Mouse (Mus musculus) heart, embryonic 12.5 days (tissue): ENCODE measurements around the gene 3110009E18Rik. TPM values are rescaled to one million over a fixed set of nuclear protein-coding genes. Genes with fewer than 3 reads are reported as not detected.
A peak's percentile ranks its signal among the peaks of the same experiment; 100 is the strongest.

Source experiments
- ATAC-seq: fragments of 200-750 bp; cut with Nextera tagmentation; 2 replicates; pipeline ENCODE4 v1.8.0; 2017; ENCODE audit warnings: moderate TSS enrichment, moderate library complexity; ENCODE audit not compliant: insufficient number of reproducible peaks, low FRiP score
- H3K27ac ChIP-seq: fragments of 300-500 bp; sonication (generic); 2 replicates; pipeline ENCODE4 v1.5.1; 2016; ENCODE audit warnings: mild to moderate bottlenecking, moderate library complexity; ENCODE audit not compliant: poor library complexity, severe bottlenecking
- H3K27me3 ChIP-seq: fragments of 300-500 bp; sonication (generic); replicated peaks from 2 replicates; pipeline ENCODE4 v1.6.1; 2016; ENCODE audit warnings: mild to moderate bottlenecking, moderate library complexity
- H3K36me3 ChIP-seq: fragments of 300-500 bp; sonication (generic); 2 replicates; pipeline ENCODE4 v1.6.1; 2016; ENCODE audit warnings: mild to moderate bottlenecking, moderate library complexity
- H3K4me1 ChIP-seq: fragments of 300-500 bp; sonication (generic); replicated peaks from 2 replicates; pipeline ENCODE4 v1.6.1; 2016; ENCODE audit warnings: mild to moderate bottlenecking
- H3K4me2 ChIP-seq: fragments of 300-500 bp; sonication (generic); 2 replicates; pipeline ENCODE4 v1.6.1; 2016; ENCODE audit warnings: mild to moderate bottlenecking, moderate library complexity
- H3K4me3 ChIP-seq: fragments of 300-500 bp; sonication (generic); 2 replicates; pipeline ENCODE4 v1.5.1; 2016; ENCODE audit warnings: mild to moderate bottlenecking
- H3K9ac ChIP-seq: fragments of 300-500 bp; sonication (generic); 2 replicates; pipeline ENCODE4 v1.6.1; 2016; ENCODE audit warnings: mild to moderate bottlenecking, moderate library complexity
- H3K9me3 ChIP-seq: fragments of 300-500 bp; sonication (generic); replicated peaks from 2 replicates; pipeline ENCODE4 v1.6.1; 2016; ENCODE audit warnings: mild to moderate bottlenecking, moderate library complexity
- WGBS: fragments of 180-500 bp; shearing (Covaris S2); methylation state at CpG from one replicate; pipeline ENCODE4 v1.1.7; 2016; 5-methylcytosine and 5-hydroxymethylcytosine counted together
- polyA plus RNA-seq: library from polyadenylated mRNA; unstranded; fragments of >200 nt; fragmentation: Nextera tagmentation; extraction: Ambion mirVana; gene quantifications from 2 replicates; pipeline ENCODE4 v1.2.1, GENCODE M21; 2016

The 3110009E18Rik gene
- polyA plus RNA-seq, 1 experiment from 2014 or later, result 14.1 TPM

- no peaks in the 10 kb centered on the region for H3K4me1 ChIP-seq
- no peak overlapping the region for H3K4me3 ChIP-seq
- 47% methylated on average over 6 of the region's 6 CpGs for WGBS
- ATAC-seq, result no peak
- no peaks in the 10 kb centered on the region for H3K27me3 ChIP-seq
- H3K9ac ChIP-seq, result no peak overlapping the region
- H3K9me3 ChIP-seq, result 0 out of 2 replicates have a peak, but pooled peaks cover 4% of the 10 kb centered on the region
- no peak overlapping the region for H3K4me2 ChIP-seq
- H3K27ac ChIP-seq, result no peak overlapping the region
- no peaks in the 10 kb centered on the region for H3K36me3 ChIP-seq
These were observed 65.2 kb downstream of the 3110009E18Rik start for GRCm38 (mm10) chr1:120186204-120186603.

GRCm38 (mm10) chr1:120186655-120187054, 65.7 kb downstream of the 3110009E18Rik start:
- Histone ChIP-seq H3K4me1 (no peaks in the 10 kb centered on the region), H3K36me3 (no peaks in the 10 kb centered on the region), H3K27me3 (no peaks in the 10 kb centered on the region), H3K9me3 (0 out of 2 replicates have a peak, but pooled peaks cover 9% of the 10 kb centered on the region), H3K9ac (no peak overlapping the region), H3K27ac (no peak overlapping the region), H3K4me3 (no peak overlapping the region), H3K4me2 (no peak overlapping the region)
- WGBS, result 51% methylated on average over 9 of the region's 9 CpGs
- no peak for ATAC-seq

- H3K4me1 ChIP-seq, result no peaks in the 10 kb centered on the region
- ATAC-seq, result no peak
These were observed 66.1 kb downstream of the 3110009E18Rik start for GRCm38 (mm10) chr1:120187059-120187458.

DNA sequence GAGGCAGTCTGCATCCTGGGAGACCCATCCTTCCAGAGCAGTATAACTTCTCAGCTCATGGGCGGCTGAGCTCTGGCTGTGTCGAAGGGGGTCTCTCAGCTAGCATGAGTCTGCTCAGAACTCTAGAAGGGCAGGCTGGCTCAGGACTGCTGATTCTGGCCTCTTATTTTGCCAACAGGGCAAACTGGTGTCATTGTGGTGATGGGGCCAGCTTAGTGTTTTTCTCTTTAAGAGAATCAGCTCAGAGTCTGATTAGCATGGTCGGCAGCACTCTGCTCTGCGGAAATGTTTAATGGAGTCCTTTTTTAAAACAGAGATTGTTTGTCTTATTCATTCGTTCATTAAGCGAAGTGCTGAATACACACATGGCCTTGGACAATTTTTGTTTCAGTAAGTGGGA, 68.2 kb downstream of the 3110009E18Rik start:
- Histone ChIP-seq H3K9ac (no peak overlapping the region), H3K4me3 (no peak overlapping the region), H3K4me1 (no peaks in the 10 kb centered on the region), H3K36me3 (no peaks in the 10 kb centered on the region), H3K9me3 (0 out of 2 replicates have a peak, but pooled peaks cover 10% of the 10 kb centered on the region), H3K27me3 (no peaks in the 10 kb centered on the region), H3K4me2 (no peak overlapping the region), H3K27ac (no peak overlapping the region)
- WGBS, result 87% methylated on average over 6 of the region's 6 CpGs
- ATAC-seq, result no peak

More at GRCm38 (mm10) chr1:120187059-120187458, 66.1 kb downstream of the 3110009E18Rik start:
- H3K36me3 ChIP-seq, result no peaks in the 10 kb centered on the region
- H3K27ac ChIP-seq, result no peak overlapping the region
- no peak overlapping the region for H3K4me3 ChIP-seq
- no peak overlapping the region for H3K4me2 ChIP-seq
- no peak overlapping the region for H3K9ac ChIP-seq
- H3K9me3 ChIP-seq, result 0 out of 2 replicates have a peak, but pooled peaks cover 10% of the 10 kb centered on the region
- 69% methylated on average over 7 of the region's 7 CpGs for WGBS
- H3K27me3 ChIP-seq, result no peaks in the 10 kb centered on the region

DNA sequence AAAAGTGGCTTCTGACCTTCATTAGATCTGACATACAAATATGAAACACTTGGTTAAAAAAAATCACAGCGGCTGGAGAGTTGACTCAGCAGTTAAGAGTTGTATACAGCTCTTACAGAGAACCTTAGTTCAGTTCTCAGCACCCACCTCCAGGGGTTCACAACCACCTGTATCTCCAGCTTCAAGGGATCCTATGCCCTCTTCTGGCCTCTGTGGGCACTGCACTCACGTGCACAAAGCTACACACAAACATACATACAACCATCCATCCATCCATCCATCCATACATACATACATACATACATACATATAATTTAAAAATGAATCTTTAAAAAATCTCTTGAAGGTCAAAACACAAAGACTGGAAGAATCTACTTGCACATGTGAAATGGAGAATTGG, 69.3 kb downstream of the 3110009E18Rik start:
- Histone ChIP-seq H3K9me3 (0 out of 2 replicates have a peak, but pooled peaks cover 10% of the 10 kb centered on the region), H3K27me3 (no peaks in the 10 kb centered on the region), H3K27ac (no peak overlapping the region), H3K9ac (no peak overlapping the region), H3K4me1 (no peaks in the 10 kb centered on the region), H3K36me3 (no peaks in the 10 kb centered on the region), H3K4me2 (no peak overlapping the region), H3K4me3 (no peak overlapping the region)
- no peak for ATAC-seq
- 84% methylated on average over 2 of the region's 2 CpGs for WGBS

DNA sequence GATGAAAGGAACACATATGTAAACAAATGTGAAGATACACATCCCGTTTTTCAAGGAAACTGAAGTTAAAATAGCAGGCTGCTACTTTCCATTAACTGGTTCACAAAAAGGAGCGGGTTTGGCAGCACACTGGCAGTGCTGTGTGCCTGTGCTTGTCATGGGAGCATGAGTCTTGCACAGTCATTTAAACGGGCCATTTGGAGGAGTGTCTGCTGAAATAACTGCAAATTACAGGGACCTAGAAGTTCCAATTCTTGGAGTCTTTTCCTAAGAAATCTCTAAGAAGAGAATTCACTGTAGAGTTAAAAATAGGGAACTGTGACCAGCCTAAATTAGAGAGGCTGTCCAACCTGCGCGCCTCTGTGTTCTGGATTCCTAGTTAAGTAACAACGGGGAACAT, 70.0 kb downstream of the 3110009E18Rik start:
- no peak overlapping the region for H3K4me2 ChIP-seq
- H3K27ac ChIP-seq, result no peak overlapping the region
- H3K4me3 ChIP-seq, result no peak overlapping the region
- H3K4me1 ChIP-seq, result no peaks in the 10 kb centered on the region
- no peaks in the 10 kb centered on the region for H3K36me3 ChIP-seq
- no peak overlapping the region for H3K9ac ChIP-seq
- 80% methylated on average over 6 of the region's 6 CpGs for WGBS
- H3K9me3 ChIP-seq, result 0 out of 2 replicates have a peak, but pooled peaks cover 10% of the 10 kb centered on the region
- H3K27me3 ChIP-seq, result no peaks in the 10 kb centered on the region
- ATAC-seq, result no peak

- H3K27ac ChIP-seq, result no peak overlapping the region
- H3K4me1 ChIP-seq, result no peaks in the 10 kb centered on the region
- H3K4me2 ChIP-seq, result no peak overlapping the region
- H3K36me3 ChIP-seq, result no peaks in the 10 kb centered on the region
- ATAC-seq, result no peak
- no peaks in the 10 kb centered on the region for H3K27me3 ChIP-seq
- no peak overlapping the region for H3K4me3 ChIP-seq
- H3K9ac ChIP-seq, result no peak overlapping the region
- 0 out of 2 replicates have a peak, but pooled peaks cover 10% of the 10 kb centered on the region for H3K9me3 ChIP-seq
- WGBS, result 74% methylated on average over 6 of the region's 6 CpGs
These were observed 71.3 kb downstream of the 3110009E18Rik start for GRCm38 (mm10) chr1:120192321-120192720.

DNA sequence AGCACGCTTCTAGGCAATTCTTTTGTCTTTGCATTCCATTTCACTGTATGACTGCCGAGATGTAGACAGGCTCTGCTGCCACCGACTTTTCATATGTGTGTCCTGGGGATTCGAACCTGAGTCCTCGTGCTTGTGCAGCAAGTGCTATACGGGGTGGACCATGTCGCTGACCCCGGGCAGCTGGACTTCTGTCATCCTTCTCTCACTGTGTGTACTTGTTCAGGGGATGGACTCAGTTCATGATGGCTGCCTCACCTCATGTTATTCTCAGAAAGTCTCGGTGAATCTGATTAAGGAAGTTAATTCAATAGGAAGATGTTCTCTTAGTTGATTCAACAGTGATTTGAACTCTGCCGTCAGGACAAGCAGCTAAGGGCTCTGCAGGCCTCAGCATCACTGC, 72.6 kb downstream of the 3110009E18Rik start:
- Histone ChIP-seq H3K27me3 (no peaks in the 10 kb centered on the region), H3K27ac (no peak overlapping the region), H3K36me3 (no peaks in the 10 kb centered on the region), H3K9ac (no peak overlapping the region), H3K4me2 (no peak overlapping the region), H3K4me1 (no peaks in the 10 kb centered on the region), H3K9me3 (0 out of 2 replicates have a peak, but pooled peaks cover 10% of the 10 kb centered on the region), H3K4me3 (no peak overlapping the region)
- ATAC-seq, result no peak
- 88% methylated on average over 10 of the region's 10 CpGs for WGBS

DNA sequence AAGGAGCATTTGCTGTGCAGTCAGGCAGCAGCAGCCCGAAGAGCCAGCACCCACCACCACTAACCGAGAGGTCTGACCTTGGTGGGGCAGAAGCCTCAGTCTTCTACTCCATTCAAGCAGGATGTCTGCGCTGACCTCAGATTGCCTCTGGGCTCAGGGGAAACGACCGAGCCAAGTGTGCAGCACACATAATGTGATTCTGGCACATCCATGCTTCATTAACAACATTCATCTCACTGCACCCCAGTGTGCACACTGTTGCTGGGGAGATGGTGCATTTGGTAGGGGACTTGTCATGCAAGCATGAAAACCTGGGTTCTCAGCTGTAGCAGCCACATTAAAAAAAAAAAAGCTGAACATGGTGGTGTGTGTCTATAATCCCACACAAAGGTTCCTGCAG, 75.0 kb downstream of the 3110009E18Rik start:
- Histone ChIP-seq H3K4me2 (no peak overlapping the region), H3K9me3 (0 out of 2 replicates have a peak, but pooled peaks cover 8% of the 10 kb centered on the region), H3K4me3 (no peak overlapping the region), H3K9ac (no peak overlapping the region), H3K27ac (no peak overlapping the region), H3K36me3 (no peaks in the 10 kb centered on the region), H3K4me1 (no peaks in the 10 kb centered on the region), H3K27me3 (0 out of 2 replicates have a peak, but pooled peaks cover 5% of the 10 kb centered on the region)
- 66% methylated on average over 5 of the region's 5 CpGs for WGBS
- ATAC-seq, result no peak

DNA sequence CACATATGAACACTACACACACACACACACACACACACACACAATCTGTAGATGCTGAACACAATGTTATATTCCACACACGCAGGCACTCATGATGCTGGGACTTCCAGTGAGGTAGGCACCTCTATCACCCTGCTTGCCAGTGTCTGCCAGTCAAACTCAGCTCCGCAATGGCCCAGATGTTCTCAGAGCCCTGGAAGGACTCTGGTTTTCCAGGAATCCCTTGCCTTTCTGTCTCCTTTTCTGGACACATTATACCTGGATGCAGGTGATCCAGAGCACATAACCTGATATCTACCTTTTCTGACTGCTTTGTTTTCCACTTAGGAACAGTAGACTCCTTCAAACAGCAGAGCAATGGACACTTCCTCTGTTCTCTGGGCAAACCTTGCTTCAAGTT, 75.7 kb downstream of the 3110009E18Rik start:
- Histone ChIP-seq H3K27me3 (0 out of 2 replicates have a peak, but pooled peaks cover 5% of the 10 kb centered on the region), H3K9me3 (0 out of 2 replicates have a peak, but pooled peaks cover under 1% of the 10 kb centered on the region), H3K4me2 (no peak overlapping the region), H3K36me3 (no peaks in the 10 kb centered on the region), H3K9ac (no peak overlapping the region), H3K27ac (no peak overlapping the region), H3K4me3 (no peak overlapping the region), H3K4me1 (no peaks in the 10 kb centered on the region)
- ATAC-seq, result no peak
- WGBS, result 74% methylated on average over 2 of the region's 2 CpGs

DNA sequence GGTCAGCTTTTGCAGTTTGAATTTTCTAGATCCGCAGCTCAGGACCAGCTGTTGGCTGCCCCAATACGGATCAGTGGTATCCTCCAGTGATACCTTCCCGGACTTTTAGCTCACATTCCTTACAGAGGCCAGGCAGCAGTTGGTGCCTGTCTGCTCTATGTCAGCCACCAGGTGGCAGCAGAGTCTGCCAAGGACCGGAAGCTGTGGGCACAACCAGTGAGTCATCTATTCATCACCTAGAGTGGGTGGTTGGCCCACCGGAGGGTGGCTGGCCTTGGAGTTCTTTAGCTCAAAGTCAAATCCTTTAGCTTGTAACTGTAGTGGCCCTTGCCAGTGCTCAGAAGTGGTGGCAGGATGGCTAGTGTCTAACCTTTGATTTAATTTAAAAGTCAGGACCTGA, 76.2 kb downstream of the 3110009E18Rik start:
- 17% methylated on average over 5 of the region's 5 CpGs for WGBS
- no peak overlapping the region for H3K4me3 ChIP-seq
- no peaks in the 10 kb centered on the region for H3K36me3 ChIP-seq
- no peaks in the 10 kb centered on the region for H3K4me1 ChIP-seq
- ATAC-seq, result 0 out of 2 replicates have a peak, but pooled peaks have one; percentile 53
- H3K9me3 ChIP-seq, result no peaks in the 10 kb centered on the region
- H3K4me2 ChIP-seq, result no peak overlapping the region
- H3K9ac ChIP-seq, result no peak overlapping the region
- 0 out of 2 replicates have a peak, but pooled peaks cover 9% of the 10 kb centered on the region for H3K27me3 ChIP-seq
- H3K27ac ChIP-seq, result no peak overlapping the region

DNA sequence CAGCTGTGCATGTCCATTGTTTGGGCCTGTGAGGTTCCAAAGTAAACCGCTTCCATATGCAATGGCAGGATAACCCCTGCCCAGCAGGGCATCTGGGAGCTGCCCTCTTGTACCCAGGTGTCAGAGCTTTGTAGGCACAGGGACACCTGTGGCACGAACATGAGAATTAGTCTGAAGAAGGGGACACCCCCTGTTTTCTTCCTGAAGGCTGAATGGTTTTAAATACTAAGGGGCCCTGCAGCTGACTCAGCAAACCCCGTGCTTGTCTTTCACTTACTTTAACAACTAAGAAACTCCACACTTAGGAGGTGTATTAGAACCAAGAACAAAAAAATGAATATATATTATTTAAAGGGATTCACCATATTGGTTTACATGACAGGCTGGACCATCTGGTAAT, 77.2 kb downstream of the 3110009E18Rik start:
- Histone ChIP-seq H3K9me3 (no peaks in the 10 kb centered on the region), H3K4me3 (no peak overlapping the region), H3K9ac (no peak overlapping the region), H3K27me3 (peaks cover 16% of the 10 kb centered on the region; the same call in 1 of the 2 replicates), H3K27ac (no peak overlapping the region), H3K4me2 (no peak overlapping the region), H3K4me1 (no peaks in the 10 kb centered on the region), H3K36me3 (no peaks in the 10 kb centered on the region)
- 65% methylated on average over 3 of the region's 3 CpGs for WGBS
- no peak for ATAC-seq
